Mouse (Mus musculus): ENCODE data around the gene Ceacam16. TPM values are rescaled to one million over a fixed set of nuclear protein-coding genes. Genes with fewer than 3 reads are reported as not detected.

Gene Ceacam16
- polyA plus RNA-seq, 1 experiment from 2014 or later, result 0.69 TPM

- peak within 1 kb of the TSS; percentile 33 for H3K4me3 ChIP-seq (replicated peaks)
- H3K36me3 ChIP-seq, result no peaks in the 10 kb centered on the region
- 2% methylated on average over 41 of the region's 42 CpGs for WGBS
- H3K27ac ChIP-seq (replicated peaks), result no peak within 1 kb of the TSS
- no peak for ATAC-seq (ENCODE audit: low FRiP score)
- H3K4me2 ChIP-seq, result peak within 1 kb of the TSS; percentile 62
- no peaks in the 10 kb centered on the region for H3K9me3 ChIP-seq (replicated peaks)
- peaks cover 59% of the 10 kb centered on the region for H3K27me3 ChIP-seq (replicated peaks)
- peak within 1 kb of the TSS; percentile 22; the same call in 1 of the 2 replicates for H3K9ac ChIP-seq (replicated peaks)
- H3K4me1 ChIP-seq, result peaks cover 17% of the 10 kb centered on the region
Observed at GRCm38 (mm10) chr7:19822604-19823058, 38.5 kb downstream of the Ceacam16 start, which contains the start of gene Bcl3. Gene Bcl3 (minus strand): TSS chr7:19822770.

- no peaks in the 10 kb centered on the region for H3K9me3 ChIP-seq (replicated peaks)
- H3K9ac ChIP-seq (replicated peaks), result peak overlapping the region; percentile 22; the same call in 1 of the 2 replicates
- no peaks in the 10 kb centered on the region for H3K36me3 ChIP-seq
- H3K27ac ChIP-seq (replicated peaks), result no peak overlapping the region
- peak overlapping the region; percentile 33 for H3K4me3 ChIP-seq (replicated peaks)
- WGBS, result 5% methylated on average over 20 of the region's 20 CpGs
- peak overlapping the region; percentile 62 for H3K4me2 ChIP-seq
- peaks cover 63% of the 10 kb centered on the region for H3K27me3 ChIP-seq (replicated peaks)
- ATAC-seq (ENCODE audit: low FRiP score), result no peak
- H3K4me1 ChIP-seq, result peaks cover 22% of the 10 kb centered on the region
Observed at GRCm38 (mm10) chr7:19822193-19822592, 38.9 kb downstream of the Ceacam16 start.

- Histone ChIP-seq H3K4me2 (no peak overlapping the region), H3K4me3 (replicated peaks) (no peak overlapping the region), H3K27ac (replicated peaks) (no peak overlapping the region), H3K9ac (replicated peaks) (no peak overlapping the region), H3K36me3 (no peaks in the 10 kb centered on the region), H3K4me1 (peaks cover 27% of the 10 kb centered on the region), H3K9me3 (replicated peaks) (no peaks in the 10 kb centered on the region), H3K27me3 (replicated peaks) (peaks cover 69% of the 10 kb centered on the region)
- 63% methylated on average over 7 of the region's 7 CpGs for WGBS
- ATAC-seq (ENCODE audit: low FRiP score), result no peak
Observed at GRCm38 (mm10) chr7:19821633-19822032, 39.5 kb downstream of the Ceacam16 start.

- Histone ChIP-seq H3K27ac (replicated peaks) (no peak overlapping the region), H3K9ac (replicated peaks) (no peak overlapping the region), H3K4me2 (no peak overlapping the region), H3K36me3 (no peaks in the 10 kb centered on the region), H3K4me3 (replicated peaks) (no peak overlapping the region), H3K27me3 (replicated peaks) (peaks cover 73% of the 10 kb centered on the region), H3K9me3 (replicated peaks) (no peaks in the 10 kb centered on the region), H3K4me1 (peaks cover 39% of the 10 kb centered on the region)
- ATAC-seq (ENCODE audit: low FRiP score), result no peak
- 78% methylated on average over 3 of the region's 3 CpGs for WGBS
Observed at GRCm38 (mm10) chr7:19820347-19821048, 40.6 kb downstream of the Ceacam16 start.

GRCm38 (mm10) chr7:19818875-19819274, 42.2 kb downstream of the Ceacam16 start:
- H3K36me3 ChIP-seq, result no peaks in the 10 kb centered on the region
- no peak overlapping the region for H3K4me2 ChIP-seq
- no peak overlapping the region for H3K9ac ChIP-seq (replicated peaks)
- H3K27ac ChIP-seq (replicated peaks), result no peak overlapping the region
- peaks cover 31% of the 10 kb centered on the region for H3K4me1 ChIP-seq
- no peaks in the 10 kb centered on the region for H3K9me3 ChIP-seq (replicated peaks)
- H3K27me3 ChIP-seq (replicated peaks), result peaks cover 62% of the 10 kb centered on the region
- H3K4me3 ChIP-seq (replicated peaks), result no peak overlapping the region
- ATAC-seq (ENCODE audit: low FRiP score), result no peak
- 90% methylated on average over 7 of the region's 7 CpGs for WGBS

- H3K27ac ChIP-seq (replicated peaks), result no peak overlapping the region
- 72% methylated on average over 5 of the region's 5 CpGs for WGBS
- H3K4me2 ChIP-seq, result no peak overlapping the region
- H3K27me3 ChIP-seq (replicated peaks), result peaks cover 62% of the 10 kb centered on the region
- H3K4me1 ChIP-seq, result peaks cover 29% of the 10 kb centered on the region
- no peak overlapping the region for H3K9ac ChIP-seq (replicated peaks)
- H3K36me3 ChIP-seq, result no peaks in the 10 kb centered on the region
- no peak for ATAC-seq (ENCODE audit: low FRiP score)
- no peaks in the 10 kb centered on the region for H3K9me3 ChIP-seq (replicated peaks)
- no peak overlapping the region for H3K4me3 ChIP-seq (replicated peaks)
Observed at GRCm38 (mm10) chr7:19818440-19818839, 42.7 kb downstream of the Ceacam16 start.

GRCm38 (mm10) chr7:19817382-19818105, 43.6 kb downstream of the Ceacam16 start:
- peak overlapping the region; percentile 74 for H3K4me2 ChIP-seq
- H3K9ac ChIP-seq (replicated peaks), result no peak overlapping the region
- no peak overlapping the region; the same call in 1 of the 2 replicates for H3K4me3 ChIP-seq (replicated peaks)
- H3K27ac ChIP-seq (replicated peaks), result no peak overlapping the region
- 8% methylated on average over 15 of the region's 15 CpGs for WGBS
- H3K27me3 ChIP-seq (replicated peaks), result peaks cover 62% of the 10 kb centered on the region
- H3K36me3 ChIP-seq, result no peaks in the 10 kb centered on the region
- no peak for ATAC-seq (ENCODE audit: low FRiP score)
- peaks cover 27% of the 10 kb centered on the region for H3K4me1 ChIP-seq
- no peaks in the 10 kb centered on the region for H3K9me3 ChIP-seq (replicated peaks)

GRCm38 (mm10) chr7:19816224-19816771, 44.8 kb downstream of the Ceacam16 start:
- no peaks in the 10 kb centered on the region for H3K36me3 ChIP-seq
- H3K4me2 ChIP-seq, result peak overlapping the region; percentile 74
- no peak overlapping the region for H3K27ac ChIP-seq (replicated peaks)
- ATAC-seq (ENCODE audit: low FRiP score), result peak; percentile 68
- WGBS, result under 1% methylated on average over 28 of the region's 28 CpGs
- peak overlapping the region; percentile 43 for H3K4me3 ChIP-seq (replicated peaks)
- H3K9ac ChIP-seq (replicated peaks), result peak overlapping the region; percentile 50
- no peaks in the 10 kb centered on the region for H3K9me3 ChIP-seq (replicated peaks)
- peaks cover 24% of the 10 kb centered on the region for H3K4me1 ChIP-seq
- peaks cover 62% of the 10 kb centered on the region for H3K27me3 ChIP-seq (replicated peaks)

- Histone ChIP-seq H3K9me3 (replicated peaks) (no peaks in the 10 kb centered on the region), H3K27me3 (replicated peaks) (peaks cover 64% of the 10 kb centered on the region), H3K4me1 (peaks cover 30% of the 10 kb centered on the region), H3K4me2 (peak overlapping the region; percentile 74), H3K36me3 (no peaks in the 10 kb centered on the region), H3K9ac (replicated peaks) (peak overlapping the region; percentile 50), H3K4me3 (replicated peaks) (peak overlapping the region; percentile 43), H3K27ac (replicated peaks) (no peak overlapping the region)
- WGBS, result 25% methylated on average over 17 of the region's 17 CpGs
- ATAC-seq (ENCODE audit: low FRiP score), result peak; percentile 35; the same call in 1 of the 2 replicates
Observed at GRCm38 (mm10) chr7:19815296-19816223, 45.5 kb downstream of the Ceacam16 start.

- Histone ChIP-seq H3K9me3 (replicated peaks) (no peaks in the 10 kb centered on the region), H3K27ac (replicated peaks) (no peak overlapping the region), H3K36me3 (no peaks in the 10 kb centered on the region), H3K27me3 (replicated peaks) (peaks cover 76% of the 10 kb centered on the region), H3K4me2 (no peak overlapping the region), H3K9ac (replicated peaks) (no peak overlapping the region), H3K4me3 (replicated peaks) (no peak overlapping the region), H3K4me1 (peaks cover 39% of the 10 kb centered on the region)
- no peak for ATAC-seq (ENCODE audit: low FRiP score)
- WGBS, result 80% methylated on average over 6 of the region's 6 CpGs
Observed at GRCm38 (mm10) chr7:19813579-19814122, 47.4 kb downstream of the Ceacam16 start.

GRCm38 (mm10) chr7:19813161-19813560, 47.9 kb downstream of the Ceacam16 start:
- Histone ChIP-seq H3K4me3 (replicated peaks) (no peak overlapping the region), H3K9ac (replicated peaks) (no peak overlapping the region), H3K27ac (replicated peaks) (no peak overlapping the region), H3K4me2 (no peak overlapping the region), H3K27me3 (replicated peaks) (peaks cover 77% of the 10 kb centered on the region), H3K9me3 (replicated peaks) (no peaks in the 10 kb centered on the region), H3K36me3 (no peaks in the 10 kb centered on the region), H3K4me1 (peaks cover 39% of the 10 kb centered on the region)
- no peak for ATAC-seq (ENCODE audit: low FRiP score)
- WGBS, result 83% methylated on average over 4 of the region's 4 CpGs

Data from neural tube, embryonic 15.5 days (tissue).